Mouse (Mus musculus): ENCODE data around the gene 1700113H08Rik.

DNA sequence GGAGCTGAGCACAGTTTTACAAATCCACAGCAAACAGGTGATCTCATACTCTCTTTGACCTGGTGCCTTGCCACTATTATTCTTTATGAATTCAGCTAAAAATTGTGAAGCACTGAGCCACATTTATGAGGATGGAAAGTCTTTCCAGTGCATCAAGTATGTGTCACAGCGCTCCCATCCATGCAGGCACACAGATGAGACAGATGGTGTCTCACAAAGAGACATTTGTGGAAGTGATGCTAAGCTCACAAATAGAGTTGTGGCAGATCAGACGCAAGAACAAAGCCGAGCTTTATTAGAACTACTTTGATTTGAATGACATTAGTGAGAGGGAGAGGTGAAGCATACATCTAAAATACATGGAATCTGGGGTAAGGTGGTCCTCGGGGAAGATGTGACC is 153.2 kb downstream of the 1700113H08Rik start:
- no peak for TF ChIP-seq CTCF (IDR thresholded peaks at IDR 0.05; ENCODE audit: low read depth)
- TF ChIP-seq EP300 (IDR thresholded peaks at IDR 0.05; ENCODE audit: low read depth), result no peak

Data from liver, embryonic 14.5 days (tissue).